Mouse (Mus musculus) megakaryocyte, embryonic 14.5 days (primary cell): ENCODE measurements around the gene B130006D01Rik.

Experiments
- FLI1 ChIP-seq: IDR thresholded peaks from 2 replicates; pipeline ENCODE4 v1.6.1; 2012; ENCODE audit warnings: low read length, inconsistent platforms, mixed read lengths
- GATA1 ChIP-seq: IDR thresholded peaks from 3 replicates; pipeline ENCODE4 v1.6.1; 2012; ENCODE audit warnings: mixed read lengths, low read length, inconsistent platforms, borderline replicate concordance

GRCm38 (mm10) chr11:95712563-95713224, 10.7 kb upstream of the B130006D01Rik start, which contains the start of gene Zfp652:
- TF ChIP-seq GATA1 (no peak), FLI1 (no peak)
